Mouse (Mus musculus) neural tube, embryonic 14.5 days (tissue): Measurements from ENCODE around the gene Adi1. TPM values are rescaled to one million over a fixed set of nuclear protein-coding genes. Genes with fewer than 3 reads are reported as not detected.

Experiments used
- ATAC-seq: fragments of 200-750 bp; cut with Nextera tagmentation; 2 replicates; pipeline ENCODE4 v1.8.0; 2017; ENCODE audit warnings: low read depth, mild to moderate bottlenecking, moderate TSS enrichment, moderate library complexity
- H3K27ac ChIP-seq: fragments of 300-500 bp; sonication (generic); 2 replicates; pipeline ENCODE4 v1.5.1; 2014; ENCODE audit warnings: low read depth, mild to moderate bottlenecking, control low read depth, low read length, moderate library complexity, mixed read lengths
- H3K27me3 ChIP-seq: fragments of 300-500 bp; sonication (generic); 2 replicates; pipeline ENCODE4 v1.6.1; 2014; ENCODE audit warnings: low read length; ENCODE audit not compliant: control insufficient read depth, insufficient read depth
- H3K36me3 ChIP-seq: fragments of 300-500 bp; sonication (generic); 2 replicates; pipeline ENCODE4 v1.6.1; 2014; ENCODE audit warnings: low read length, mixed read lengths; ENCODE audit not compliant: control insufficient read depth, insufficient read depth
- H3K4me1 ChIP-seq: fragments of 300-500 bp; sonication (generic); 2 replicates; pipeline ENCODE4 v1.6.1; 2014; ENCODE audit warnings: low read length; ENCODE audit not compliant: control insufficient read depth, insufficient read depth
- H3K4me2 ChIP-seq: fragments of 300-500 bp; sonication (generic); 2 replicates; pipeline ENCODE4 v1.6.1; 2014; ENCODE audit warnings: mild to moderate bottlenecking, low read depth, low read length, control low read depth
- H3K4me3 ChIP-seq: fragments of 300-500 bp; sonication (generic); 2 replicates; pipeline ENCODE4 v1.5.1; 2014; ENCODE audit warnings: low read depth, low read length, control low read depth, mixed read lengths
- H3K9ac ChIP-seq: fragments of 300-500 bp; sonication (generic); replicated peaks from 2 replicates; pipeline ENCODE4 v1.6.1; 2014; ENCODE audit warnings: low read depth, mild to moderate bottlenecking, control low read depth, low read length, mixed read lengths
- H3K9me3 ChIP-seq: fragments of 300-500 bp; sonication (generic); 2 replicates; pipeline ENCODE4 v1.6.1; 2016; ENCODE audit warnings: low read length; ENCODE audit not compliant: control insufficient read depth
- WGBS: fragments of 180-500 bp; shearing (Covaris S2); extraction: QIAGEN DNeasy Blood & Tissue Kit; methylation state at CpG from one replicate; pipeline ENCODE4 v1.1.7; 2014; 5-methylcytosine and 5-hydroxymethylcytosine counted together
- polyA plus RNA-seq: library from polyadenylated mRNA; unstranded; fragments of >200 nt; fragmentation: Nextera tagmentation; extraction: Ambion mirVana; gene quantifications from 2 replicates; pipeline ENCODE4 v1.2.1, GENCODE M21; 2014

Gene Adi1
- polyA plus RNA-seq, 1 experiment from 2014 or later: 25.4 TPM

GRCm38 (mm10) chr12:28700101-28700511 is 25.1 kb downstream of the Adi1 start:
- no peaks in the 10 kb centered on the region for H3K36me3 ChIP-seq
- no peaks in the 10 kb centered on the region for H3K27me3 ChIP-seq
- H3K9me3 ChIP-seq: no peaks in the 10 kb centered on the region
- peaks cover 10% of the 10 kb centered on the region; the same call in 1 of the 2 replicates for H3K4me1 ChIP-seq
- 20% methylated on average over 3 of the region's 3 CpGs for WGBS
- peak overlapping the region; percentile 0 for H3K9ac ChIP-seq
- peak; percentile 59; the same call in 1 of the 2 replicates for ATAC-seq
- peak overlapping the region; percentile 90 for H3K27ac ChIP-seq
- no peak overlapping the region for H3K4me2 ChIP-seq
- no peak overlapping the region for H3K4me3 ChIP-seq

- H3K9me3 ChIP-seq: no peaks in the 10 kb centered on the region
- H3K4me1 ChIP-seq: peaks cover 10% of the 10 kb centered on the region; the same call in 1 of the 2 replicates
- H3K4me3 ChIP-seq: no peak overlapping the region
- peak overlapping the region; percentile 90 for H3K27ac ChIP-seq
- no peak overlapping the region for H3K4me2 ChIP-seq
- ATAC-seq: peak; percentile 24; the same call in 1 of the 2 replicates
- H3K9ac ChIP-seq: peak overlapping the region; percentile 0; the same call in 1 of the 2 replicates
- WGBS: 63% methylated on average over 19 of the region's 19 CpGs
- H3K27me3 ChIP-seq: no peaks in the 10 kb centered on the region
- no peaks in the 10 kb centered on the region for H3K36me3 ChIP-seq
Measured at GRCm38 (mm10) chr12:28700561-28701025, 25.6 kb downstream of the Adi1 start.

GRCm38 (mm10) chr12:28701302-28701701 is 26.3 kb downstream of the Adi1 start:
- Histone ChIP-seq H3K27me3 (no peaks in the 10 kb centered on the region), H3K4me2 (no peak overlapping the region), H3K4me1 (peaks cover 10% of the 10 kb centered on the region; the same call in 1 of the 2 replicates), H3K4me3 (no peak overlapping the region), H3K9me3 (no peaks in the 10 kb centered on the region), H3K9ac (no peak overlapping the region), H3K36me3 (no peaks in the 10 kb centered on the region), H3K27ac (peak overlapping the region; percentile 90)
- ATAC-seq: no peak
- WGBS: 80% methylated on average over 11 of the region's 11 CpGs

GRCm38 (mm10) chr12:28704381-28704780 is 29.4 kb downstream of the Adi1 start:
- no peak overlapping the region for H3K27ac ChIP-seq
- H3K4me1 ChIP-seq: peaks cover 10% of the 10 kb centered on the region; the same call in 1 of the 2 replicates
- no peak overlapping the region for H3K4me3 ChIP-seq
- 3% methylated on average over 12 of the region's 12 CpGs for WGBS
- ATAC-seq: no peak
- no peaks in the 10 kb centered on the region for H3K27me3 ChIP-seq
- no peaks in the 10 kb centered on the region for H3K9me3 ChIP-seq
- H3K4me2 ChIP-seq: no peak overlapping the region; the same call in 1 of the 2 replicates
- peak overlapping the region; percentile 37; the same call in 1 of the 2 replicates for H3K9ac ChIP-seq
- H3K36me3 ChIP-seq: 0 out of 2 replicates have a peak, but pooled peaks cover 4% of the 10 kb centered on the region

- Histone ChIP-seq H3K4me3 (no peak overlapping the region), H3K4me1 (peaks cover 6% of the 10 kb centered on the region; the same call in 1 of the 2 replicates), H3K9ac (no peak overlapping the region; the same call in 1 of the 2 replicates), H3K9me3 (no peaks in the 10 kb centered on the region), H3K4me2 (no peak overlapping the region), H3K27me3 (no peaks in the 10 kb centered on the region), H3K36me3 (0 out of 2 replicates have a peak, but pooled peaks cover 6% of the 10 kb centered on the region), H3K27ac (no peak overlapping the region)
- 92% methylated on average over 6 of the region's 6 CpGs for WGBS
- no peak for ATAC-seq
Measured at GRCm38 (mm10) chr12:28705204-28705603, 30.2 kb downstream of the Adi1 start.

GRCm38 (mm10) chr12:28708154-28708553 is 33.1 kb downstream of the Adi1 start:
- Histone ChIP-seq H3K4me3 (no peak overlapping the region), H3K9ac (no peak overlapping the region), H3K4me1 (no peaks in the 10 kb centered on the region), H3K4me2 (no peak overlapping the region), H3K27ac (no peak overlapping the region), H3K9me3 (no peaks in the 10 kb centered on the region), H3K36me3 (0 out of 2 replicates have a peak, but pooled peaks cover 9% of the 10 kb centered on the region), H3K27me3 (no peaks in the 10 kb centered on the region)
- WGBS: 80% methylated on average over 4 of the region's 4 CpGs
- no peak for ATAC-seq

- H3K4me1 ChIP-seq: no peaks in the 10 kb centered on the region
- no peak overlapping the region; the same call in 1 of the 2 replicates for H3K27ac ChIP-seq
- no peaks in the 10 kb centered on the region for H3K9me3 ChIP-seq
- H3K36me3 ChIP-seq: 0 out of 2 replicates have a peak, but pooled peaks cover 9% of the 10 kb centered on the region
- H3K27me3 ChIP-seq: no peaks in the 10 kb centered on the region
- H3K4me2 ChIP-seq: no peak overlapping the region
- 60% methylated on average over 22 of the region's 22 CpGs for WGBS
- no peak overlapping the region for H3K4me3 ChIP-seq
- ATAC-seq: no peak
- H3K9ac ChIP-seq: no peak overlapping the region
Measured at GRCm38 (mm10) chr12:28710566-28711185, 35.6 kb downstream of the Adi1 start.

- H3K4me2 ChIP-seq: no peak overlapping the region
- WGBS: 86% methylated on average over 24 of the region's 24 CpGs
- no peak for ATAC-seq
- no peak overlapping the region for H3K4me3 ChIP-seq
- no peaks in the 10 kb centered on the region for H3K4me1 ChIP-seq
- H3K27me3 ChIP-seq: no peaks in the 10 kb centered on the region
- H3K9ac ChIP-seq: no peak overlapping the region
- H3K36me3 ChIP-seq: peaks cover 9% of the 10 kb centered on the region; the same call in 1 of the 2 replicates
- H3K9me3 ChIP-seq: no peaks in the 10 kb centered on the region
- H3K27ac ChIP-seq: no peak overlapping the region
Measured at GRCm38 (mm10) chr12:28714822-28715632, 40.0 kb downstream of the Adi1 start.
